In genomic region chr8:90347581-90348177, GRCm38 (mm10) we compare ENCODE assay signal across 9 mouse cellular contexts. TPM values are rescaled to one million over a fixed set of nuclear protein-coding genes. Genes with fewer than 3 reads are reported as not detected.
DNase-seq lines count a peak whose midpoint lies in the region; ATAC-seq and TF ChIP-seq lines count a peak whose summit lies in the region.
"Had no signal": no experiment of that assay in that cellular context is flagged by ENCODE, and none has a peak within 500 bp of the region (broad histone marks: within the 10 kb centered on the region; RNA-seq: fewer than 3 reads in every experiment).

No protein-coding gene starts in this region.

- in situ Hi-C loops in Patski (cut with MboI; ENCODE audit: low pct_unique_long_range_greater_than_20kb) = no loop called here

- POLR2A ChIA-PET in Patski (lab: Charles Lee) = no interaction called here

- H3K27me3 ChIP-seq in Patski = peaks cover 32% of the 10 kb centered on the region
- H3K27me3 ChIP-seq in forebrain, embryonic 14.5 days (replicated peaks; ENCODE audit: control insufficient read depth, insufficient read depth, low read length) = no peaks in the 10 kb centered on the region
- peaks cover 12% of the 10 kb centered on the region for H3K27me3 ChIP-seq in kidney, embryonic 15.5 days

- peak; percentile 55 for ATAC-seq in Patski
- peak; percentile 50 for ATAC-seq in forebrain, embryonic 14.5 days
- ATAC-seq in kidney, embryonic 15.5 days (replicated peaks; ENCODE audit: low FRiP score) = peak; percentile 73

- peak overlapping the region; percentile 98 for H3K9ac ChIP-seq in forebrain, embryonic 14.5 days (ENCODE audit: low read length)
- peak overlapping the region; percentile 85 for H3K9ac ChIP-seq in kidney, embryonic 15.5 days

- TF ChIP-seq CTCF in Patski (IDR thresholded peaks at IDR 0.05) = no peak

- CTCF ChIA-PET in Patski (lab: Charles Lee) = interaction anchor here (1.0 kb wide), 1 partner anchor 309 kb away, joined by 3 read pairs; no protein-coding TSS in a partner anchor

- peaks cover 3% of the 10 kb centered on the region; the same call in 1 of the 2 replicates for H3K36me3 ChIP-seq in forebrain, embryonic 14.5 days (ENCODE audit: control insufficient read depth, insufficient read depth, low read length)
- H3K36me3 ChIP-seq in kidney, embryonic 15.5 days = no peaks in the 10 kb centered on the region

- H3K9me3 ChIP-seq in forebrain, embryonic 14.5 days (replicated peaks; ENCODE audit: control insufficient read depth, low read length) = no peaks in the 10 kb centered on the region
- H3K9me3 ChIP-seq in kidney, embryonic 15.5 days (replicated peaks) = no peaks in the 10 kb centered on the region

- H3K4me2 ChIP-seq in forebrain, embryonic 14.5 days (ENCODE audit: low read length) = peak overlapping the region; percentile 65
- peak overlapping the region; percentile 85 for H3K4me2 ChIP-seq in kidney, embryonic 15.5 days

- 0% methylated on average over 56 of the region's 66 CpGs for WGBS in forebrain, embryonic 14.5 days
- 1% methylated on average over 41 of the region's 66 CpGs for WGBS in kidney, embryonic 15.5 days

- peaks cover 18% of the 10 kb centered on the region for H3K4me1 ChIP-seq in forebrain, embryonic 14.5 days (ENCODE audit: control insufficient read depth, insufficient read depth, low read length)
- H3K4me1 ChIP-seq in kidney, embryonic 15.5 days = peaks cover 30% of the 10 kb centered on the region

- H3K4me3 ChIP-seq in forebrain, embryonic 14.5 days (ENCODE audit: low read depth, low read length) = peak overlapping the region; percentile 82
- H3K4me3 ChIP-seq in kidney, embryonic 15.5 days (replicated peaks) = peak overlapping the region; percentile 77

- peak overlapping the region; percentile 98 for H3K27ac ChIP-seq in forebrain, embryonic 14.5 days (ENCODE audit: low read depth, low read length)
- peak overlapping the region; percentile 96 for H3K27ac ChIP-seq in kidney, embryonic 15.5 days

- peak; percentile 42 for DNase-seq in gastrocnemius, postnatal 10 days
- no peak for DNase-seq in gastrocnemius, postnatal 25 days
- DNase-seq in Patski (ENCODE audit: low read depth, low spot score) = no peak
- peak; percentile 53 for DNase-seq in forebrain, embryonic 14.5 days (ENCODE audit: low spot score)
- DNase-seq in lung, postnatal 4 days = peak; percentile 24 to 67
- peak; percentile 43 for DNase-seq in testis, postnatal 10 days (ENCODE audit: low spot score)
- DNase-seq in layer of hippocampus, adult 9-11 months = no peak

RNA-seq across cellular contexts. Expression of gene Tox3, which starts 0.5 kb away (rescaled TPM):
- under 1 TPM; 0.54 to 0.95 TPM for total RNA-seq in gastrocnemius, postnatal 10 days (2021)
- under 1 TPM in 1 of 2 experiments, not detected in 1; 0.16 TPM for total RNA-seq in gastrocnemius, postnatal 25 days (2021)
- polyA plus RNA-seq in Patski (2021) = 1.2 TPM
- polyA plus RNA-seq in forebrain, embryonic 14.5 days (2014; fragmentation: Nextera tagmentation; extraction: Ambion mirVana) = 18.8 and 20.2 TPM in 2 replicates
- 10.7 and 13.2 TPM in 2 replicates for polyA plus RNA-seq in kidney, embryonic 15.5 days (2015; fragmentation: Nextera tagmentation; extraction: Ambion mirVana)
- total RNA-seq: MEL had no signal

Comparison
In these comparisons a context has a peak if more than half of its experiments do, and no peak if none do; other contexts are left out.
1. DNase-seq: peak in gastrocnemius, postnatal 10 days (single experiment), forebrain, embryonic 14.5 days (single experiment), lung, postnatal 4 days (2 of 2) and testis, postnatal 10 days (single experiment); none in gastrocnemius, postnatal 25 days (single experiment), Patski (single experiment) and layer of hippocampus, adult 9-11 months (single experiment).
2. Peak in every context shown above with its lines, with median percentiles within 50 percentile points of each other: ATAC-seq.